Mouse (Mus musculus): Measurements from ENCODE around the gene Vamp1. TPM values are rescaled to one million over a fixed set of nuclear protein-coding genes. Genes with fewer than 3 reads are reported as not detected.

Gene Vamp1
- polyA plus RNA-seq (2015; fragmentation: Illumina TruSeq; extraction: RNeasy Lipid Tissue Mini Kit (QIAGEN cat#74804); ENCODE audit: low read depth, low replicate concordance), result 241 TPM

GRCm38 (mm10) chr6:125215148-125215954, at the start of gene Vamp1:
Vamp1 (plus strand) TSS chr6:125215551.

GRCm38 (mm10) chr6:125166051-125166751, 49.1 kb upstream of the Vamp1 start, which contains the start of gene Gapdh:
Gapdh (minus strand) TSS chr6:125166467.

GRCm38 (mm10) chr6:125191332-125192015, 23.9 kb upstream of the Vamp1 start, which contains the start of the genes Ncapd2 and Mrpl51:
Ncapd2 (minus strand) TSS chr6:125191701.
Mrpl51 (plus strand) TSS chr6:125191801.

GRCm38 (mm10) chr6:125231117-125232044, 16.0 kb downstream of the Vamp1 start, which contains the start of gene Tapbpl:
Tapbpl (minus strand) TSS chr6:125231860.

GRCm38 (mm10) chr6:125236782-125237181, 21.4 kb downstream of the Vamp1 start, which contains the start of gene Cd27:
Cd27 (minus strand) TSS chr6:125237010.

GRCm38 (mm10) chr6:125285890-125286289, 70.5 kb downstream of the Vamp1 start, which contains the start of gene Tuba3a:
Tuba3a (minus strand) TSS chr6:125286042.

Other genes with a start within 250 kb of the Vamp1 start
- gene Pianp, start 218.9 kb upstream of the Vamp1 start, polyA plus RNA-seq (2015; fragmentation: Illumina TruSeq; extraction: RNeasy Lipid Tissue Mini Kit (QIAGEN cat#74804); ENCODE audit: low read depth, low replicate concordance), result 147 TPM
- gene Zfp384, start 206.4 kb upstream of the Vamp1 start, polyA plus RNA-seq (2015; fragmentation: Illumina TruSeq; extraction: RNeasy Lipid Tissue Mini Kit (QIAGEN cat#74804); ENCODE audit: low read depth, low replicate concordance), result 32.4 TPM
- 59.0 TPM for gene Ing4, start 175.8 kb upstream of the Vamp1 start, polyA plus RNA-seq (2015; fragmentation: Illumina TruSeq; extraction: RNeasy Lipid Tissue Mini Kit (QIAGEN cat#74804); ENCODE audit: low read depth, low replicate concordance)
- gene Acrbp, start 165.9 kb upstream of the Vamp1 start, polyA plus RNA-seq (2015; fragmentation: Illumina TruSeq; extraction: RNeasy Lipid Tissue Mini Kit (QIAGEN cat#74804); ENCODE audit: low read depth, low replicate concordance), result 11.1 TPM
- gene Lpar5, start 147.6 kb upstream of the Vamp1 start, polyA plus RNA-seq (2015; fragmentation: Illumina TruSeq; extraction: RNeasy Lipid Tissue Mini Kit (QIAGEN cat#74804); ENCODE audit: low read depth, low replicate concordance), result not detected
- gene Chd4, start 119.6 kb upstream of the Vamp1 start, polyA plus RNA-seq (2015; fragmentation: Illumina TruSeq; extraction: RNeasy Lipid Tissue Mini Kit (QIAGEN cat#74804); ENCODE audit: low read depth, low replicate concordance), result 73.7 TPM
- gene Nop2, start 83.6 kb upstream of the Vamp1 start, polyA plus RNA-seq (2015; fragmentation: Illumina TruSeq; extraction: RNeasy Lipid Tissue Mini Kit (QIAGEN cat#74804); ENCODE audit: low read depth, low replicate concordance), result 19.9 TPM
- gene Iffo1, start 70.3 kb upstream of the Vamp1 start, polyA plus RNA-seq (2015; fragmentation: Illumina TruSeq; extraction: RNeasy Lipid Tissue Mini Kit (QIAGEN cat#74804); ENCODE audit: low read depth, low replicate concordance), result 47.2 TPM
- 3,136 TPM for gene Gapdh, start 49.1 kb upstream of the Vamp1 start, polyA plus RNA-seq (2015; fragmentation: Illumina TruSeq; extraction: RNeasy Lipid Tissue Mini Kit (QIAGEN cat#74804); ENCODE audit: low read depth, low replicate concordance)
- gene Ncapd2, start 23.9 kb upstream of the Vamp1 start, polyA plus RNA-seq (2015; fragmentation: Illumina TruSeq; extraction: RNeasy Lipid Tissue Mini Kit (QIAGEN cat#74804); ENCODE audit: low read depth, low replicate concordance), result 21.1 TPM
- gene Mrpl51, start 23.8 kb upstream of the Vamp1 start, polyA plus RNA-seq (2015; fragmentation: Illumina TruSeq; extraction: RNeasy Lipid Tissue Mini Kit (QIAGEN cat#74804); ENCODE audit: low read depth, low replicate concordance), result 88.5 TPM
- gene Tapbpl, start 16.3 kb downstream of the Vamp1 start, polyA plus RNA-seq (2015; fragmentation: Illumina TruSeq; extraction: RNeasy Lipid Tissue Mini Kit (QIAGEN cat#74804); ENCODE audit: low read depth, low replicate concordance), result 6.2 TPM
- not detected for gene Cd27, start 21.5 kb downstream of the Vamp1 start, polyA plus RNA-seq (2015; fragmentation: Illumina TruSeq; extraction: RNeasy Lipid Tissue Mini Kit (QIAGEN cat#74804); ENCODE audit: low read depth, low replicate concordance)
- gene Tuba3a, start 70.5 kb downstream of the Vamp1 start, polyA plus RNA-seq (2015; fragmentation: Illumina TruSeq; extraction: RNeasy Lipid Tissue Mini Kit (QIAGEN cat#74804); ENCODE audit: low read depth, low replicate concordance), result not detected
- 11.3 TPM for gene Ltbr, start 98.3 kb downstream of the Vamp1 start, polyA plus RNA-seq (2015; fragmentation: Illumina TruSeq; extraction: RNeasy Lipid Tissue Mini Kit (QIAGEN cat#74804); ENCODE audit: low read depth, low replicate concordance)
- 3.2 TPM for gene Scnn1a, start 105.1 kb downstream of the Vamp1 start, polyA plus RNA-seq (2015; fragmentation: Illumina TruSeq; extraction: RNeasy Lipid Tissue Mini Kit (QIAGEN cat#74804); ENCODE audit: low read depth, low replicate concordance)
- gene Tnfrsf1a, start 133.8 kb downstream of the Vamp1 start, polyA plus RNA-seq (2015; fragmentation: Illumina TruSeq; extraction: RNeasy Lipid Tissue Mini Kit (QIAGEN cat#74804); ENCODE audit: low read depth, low replicate concordance), result 10.8 TPM
- gene Plekhg6, start 165.2 kb downstream of the Vamp1 start, polyA plus RNA-seq (2015; fragmentation: Illumina TruSeq; extraction: RNeasy Lipid Tissue Mini Kit (QIAGEN cat#74804); ENCODE audit: low read depth, low replicate concordance), result not detected